Mouse (Mus musculus) lung, postnatal 14 days (tissue): ENCODE measurements around the gene Tead2.

Experiments used
- DNase-seq: peaks from one replicate; pipeline ENCODE4 v3.0.0; 2021

Gene Tead2

GRCm38 (mm10) chr7:45192585-45193310 lies 22.8 kb upstream of the Tead2 start:
- no peak for DNase-seq

DNA sequence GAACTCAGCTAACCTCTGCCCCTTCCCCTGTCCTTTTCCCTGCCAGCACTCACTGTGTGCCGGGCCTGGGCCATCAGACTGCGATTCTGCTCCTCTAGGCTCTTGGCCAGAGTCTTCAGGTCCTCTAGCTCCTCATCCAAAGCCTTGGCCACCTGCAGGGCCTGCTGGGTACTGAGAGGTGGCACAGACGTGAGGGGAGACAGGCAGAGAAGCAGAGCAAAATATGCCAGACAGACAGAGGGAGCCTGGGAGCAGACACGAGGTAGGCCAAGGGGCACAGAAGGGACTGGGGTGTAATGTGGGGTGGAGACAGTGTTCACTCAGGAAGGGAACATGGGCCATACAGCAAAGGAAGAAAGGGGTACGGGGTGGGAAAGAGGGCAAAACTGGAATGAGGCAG lies 22.1 kb upstream of the Tead2 start:
- no peak for DNase-seq

DNA sequence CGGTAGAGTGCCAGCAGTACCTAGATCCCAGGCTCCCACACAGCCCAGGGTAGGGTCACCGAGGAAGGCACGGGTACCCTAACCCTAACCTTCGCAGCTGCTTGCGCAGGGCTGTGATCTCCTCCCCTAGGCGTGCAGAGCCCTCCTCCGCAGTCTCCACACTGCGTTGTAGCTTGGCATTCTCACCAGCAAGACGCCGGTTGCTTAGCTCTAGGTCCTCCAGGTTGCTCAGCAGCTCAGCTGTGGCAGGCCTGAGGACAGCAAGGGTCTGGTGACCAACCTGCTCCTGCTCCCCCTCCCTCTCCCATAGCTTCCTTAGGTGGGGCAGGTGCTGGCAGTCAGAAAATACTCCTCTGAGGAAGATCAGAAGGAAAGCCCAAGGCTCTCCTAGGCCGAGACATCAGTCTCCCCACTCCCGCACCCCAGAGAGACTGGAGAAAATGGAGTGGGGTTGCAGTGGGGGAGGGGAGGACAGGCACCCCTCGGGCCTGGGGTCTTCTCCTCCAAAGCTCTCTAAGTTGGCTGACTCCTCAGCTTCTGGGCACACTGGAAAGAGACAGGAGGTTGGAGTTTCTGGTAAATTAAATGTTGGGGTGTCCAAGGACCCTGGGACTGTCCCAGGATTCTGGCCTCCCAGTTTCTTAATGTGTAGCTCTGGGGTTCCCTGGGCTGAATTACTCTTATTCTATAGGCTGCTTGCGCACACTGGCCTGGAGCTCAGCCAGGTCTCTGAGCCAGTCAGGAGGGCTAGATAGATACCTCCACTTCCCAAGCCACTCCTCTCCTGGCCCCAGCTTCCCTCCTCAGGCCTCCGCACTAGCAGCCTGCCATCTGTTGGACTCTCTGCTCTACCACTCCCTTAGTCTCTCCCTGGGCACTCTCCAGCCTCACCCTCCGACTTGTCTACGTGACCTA lies 21.4 kb upstream of the Tead2 start:
- no peak for DNase-seq

DNA sequence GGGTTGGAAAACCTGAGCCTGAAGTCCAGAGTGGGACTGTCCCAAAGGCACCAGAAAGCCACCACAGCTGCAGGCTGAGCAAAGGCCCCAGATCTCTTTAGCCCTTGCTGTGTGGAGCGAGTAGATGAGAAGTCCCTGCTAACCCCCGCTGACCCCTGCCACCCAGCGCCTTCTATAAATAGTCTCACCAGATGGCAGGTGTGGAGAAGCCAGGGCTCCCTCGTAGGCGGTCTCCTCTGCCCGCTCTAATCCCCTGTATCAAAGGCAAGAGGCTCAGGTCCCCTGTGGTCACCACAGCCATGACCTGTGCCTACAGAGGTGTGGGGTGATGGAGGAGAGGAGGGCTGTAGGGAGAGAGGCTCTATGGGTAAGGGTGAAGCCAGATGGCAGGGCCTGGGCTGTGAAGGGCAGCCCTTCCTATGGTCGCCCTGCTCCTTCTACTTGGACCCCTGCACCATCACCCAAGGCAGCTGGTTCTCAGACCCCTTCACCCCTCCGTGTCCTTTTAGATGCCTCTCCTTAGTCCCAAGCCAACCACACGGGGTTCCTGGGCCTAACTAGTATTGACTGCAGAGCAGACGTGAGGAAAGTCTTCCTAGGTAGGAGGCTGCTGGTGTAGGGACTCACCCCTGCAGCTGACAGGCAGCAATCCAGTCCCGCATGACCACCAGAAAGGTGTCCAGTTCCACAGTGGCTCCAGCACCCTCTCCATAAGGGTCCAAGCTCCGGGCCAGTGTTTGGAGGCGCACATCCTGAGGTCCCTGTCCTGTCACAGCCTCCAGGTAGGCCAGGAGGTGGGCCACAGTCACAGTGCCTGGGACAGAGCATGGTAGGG lies 20.0 kb upstream of the Tead2 start:
- DNase-seq = no peak

DNA sequence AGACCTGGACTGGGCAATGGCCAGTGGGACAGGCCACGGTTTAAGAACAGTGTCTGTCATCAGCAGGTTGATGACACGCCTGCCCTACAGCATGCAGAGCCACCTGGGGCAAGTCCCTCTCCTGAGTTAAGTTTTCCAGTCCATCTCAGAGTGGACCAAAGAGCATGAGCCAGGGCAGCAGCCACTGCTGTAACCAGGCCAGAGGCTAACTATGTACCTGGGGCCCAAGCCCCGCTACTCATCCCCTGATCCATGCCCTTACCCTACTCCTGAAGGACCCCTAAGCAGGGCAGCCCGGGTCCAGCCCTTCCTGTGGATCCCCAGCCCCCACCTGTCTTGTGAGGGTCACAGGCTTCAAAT lies 19.4 kb upstream of the Tead2 start:
- no peak for DNase-seq

- DNase-seq = no peak
These were observed 18.6 kb upstream of the Tead2 start for GRCm38 (mm10) chr7:45196994-45197393.

DNA sequence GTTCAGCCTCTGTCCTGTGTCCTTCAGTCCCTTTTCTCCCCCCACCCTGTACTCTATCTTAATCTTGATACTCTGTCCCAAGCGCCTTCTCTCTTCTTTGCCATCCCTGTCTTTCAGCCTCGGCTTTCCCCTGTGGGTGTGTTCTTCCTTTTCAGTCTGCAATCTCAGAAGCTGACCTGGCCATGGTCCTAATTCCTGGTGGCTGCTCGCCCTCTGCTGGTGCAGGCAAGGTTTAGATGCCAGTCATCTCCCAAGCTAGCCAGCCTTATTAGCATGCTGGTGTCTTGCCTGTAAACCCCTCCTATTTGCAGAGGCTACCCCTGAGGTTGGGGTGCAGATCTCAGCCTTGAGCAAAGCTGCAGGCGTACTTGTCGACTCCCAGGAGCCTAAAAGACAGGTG lies 17.1 kb upstream of the Tead2 start:
- peak; percentile 80 for DNase-seq

DNA sequence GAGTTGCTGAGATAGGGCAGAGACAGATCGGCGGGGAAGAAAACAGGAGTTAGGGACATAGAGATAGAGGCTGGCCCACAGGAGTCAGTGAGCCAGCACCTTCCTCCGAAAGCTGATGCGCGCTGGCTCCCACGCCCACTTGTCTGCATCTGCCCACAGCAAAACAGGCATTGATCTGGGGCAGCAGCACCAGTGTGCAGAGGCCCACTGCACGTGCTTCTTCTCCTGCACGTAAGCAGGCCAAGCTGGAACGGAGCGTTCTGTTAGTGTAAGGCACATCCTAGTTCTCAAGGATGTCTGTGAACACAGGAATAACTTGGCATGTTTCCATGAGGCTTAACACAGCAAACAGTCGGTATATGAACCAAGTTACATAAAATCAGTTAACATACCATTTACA lies 16.6 kb upstream of the Tead2 start:
- no peak for DNase-seq

DNA sequence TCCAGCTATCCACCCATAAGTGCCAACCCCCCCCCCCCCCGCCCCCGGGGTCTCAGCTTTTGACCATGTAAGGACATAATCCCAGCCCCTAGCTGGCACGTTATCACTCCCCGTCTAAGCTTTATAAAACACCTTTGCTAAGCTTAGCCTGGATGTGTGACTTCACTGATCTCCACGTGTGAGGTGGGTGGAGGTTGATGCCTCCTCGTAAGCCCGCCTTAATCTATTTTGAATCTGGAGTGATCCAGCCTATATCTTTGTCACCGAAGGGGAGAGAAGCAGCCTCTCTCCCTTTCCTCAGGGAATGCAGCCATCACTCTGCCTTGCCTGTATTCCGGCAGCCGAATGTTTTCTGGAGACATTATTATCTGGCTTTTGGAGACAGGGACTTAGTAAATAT lies 12.9 kb upstream of the Tead2 start:
- DNase-seq = no peak

DNA sequence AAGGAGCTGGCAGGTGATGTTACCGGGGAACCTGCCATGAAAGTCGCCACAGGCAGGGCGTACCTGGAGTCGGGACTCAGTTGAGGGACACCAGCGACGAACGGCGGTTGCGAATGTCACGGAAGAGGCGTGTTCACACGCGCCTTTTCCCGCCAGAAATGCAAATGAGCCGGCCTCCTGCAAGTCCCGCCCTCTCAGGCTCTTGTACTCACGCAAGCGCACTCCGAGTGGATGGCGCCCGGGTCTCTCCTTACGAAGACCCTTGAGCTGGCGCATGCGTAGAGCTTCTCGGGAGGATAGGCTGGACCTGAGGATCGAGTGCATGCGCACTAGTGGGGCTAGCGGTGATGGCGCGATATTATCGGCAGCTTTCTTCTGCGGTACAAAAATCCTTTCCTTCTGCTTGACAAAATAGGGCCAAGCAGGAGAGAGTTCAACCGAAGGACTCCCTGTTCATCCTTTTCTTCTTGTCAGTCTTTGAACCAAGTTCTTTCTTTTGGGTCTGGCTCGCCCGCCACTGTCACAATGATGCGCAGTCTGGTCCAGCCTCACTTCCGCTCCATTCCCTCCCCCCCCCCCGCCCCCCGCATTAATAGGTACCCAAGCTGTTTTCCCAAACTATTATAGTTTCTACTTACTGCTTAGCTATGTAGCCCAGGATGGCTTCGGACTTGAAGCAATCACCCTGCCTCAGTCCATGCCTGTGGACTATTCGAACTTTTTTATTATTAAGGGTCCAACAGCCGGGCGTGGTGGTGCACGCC lies 11.0 kb upstream of the Tead2 start, which contains the start of gene Ccdc155:
Gene Ccdc155, minus strand, starts transcription at position 513 of the 764 bp plus-strand sequence.
- peak; percentile 93 for DNase-seq

DNA sequence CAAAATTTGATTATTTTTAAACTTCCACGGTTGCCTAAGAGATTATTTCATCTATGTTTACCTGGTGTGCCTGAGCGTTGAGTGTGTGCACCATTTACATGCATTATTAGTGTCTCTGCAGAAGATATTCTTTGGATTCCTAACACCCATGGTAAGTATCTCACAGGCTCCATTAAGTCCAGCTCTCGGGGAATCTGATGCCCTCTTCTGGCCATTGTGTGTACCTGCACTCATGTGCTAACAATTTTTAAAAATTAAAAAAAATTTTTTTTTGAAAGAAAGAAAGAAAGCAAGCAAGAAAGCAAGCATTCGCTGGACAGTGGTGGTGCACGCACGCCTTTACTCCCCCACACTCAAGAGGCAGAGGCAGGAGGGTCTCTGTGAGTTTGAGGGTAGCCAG lies 7.3 kb upstream of the Tead2 start:
- DNase-seq = no peak

GRCm38 (mm10) chr7:45211070-45211469 lies 4.5 kb upstream of the Tead2 start:
- DNase-seq = no peak

DNA sequence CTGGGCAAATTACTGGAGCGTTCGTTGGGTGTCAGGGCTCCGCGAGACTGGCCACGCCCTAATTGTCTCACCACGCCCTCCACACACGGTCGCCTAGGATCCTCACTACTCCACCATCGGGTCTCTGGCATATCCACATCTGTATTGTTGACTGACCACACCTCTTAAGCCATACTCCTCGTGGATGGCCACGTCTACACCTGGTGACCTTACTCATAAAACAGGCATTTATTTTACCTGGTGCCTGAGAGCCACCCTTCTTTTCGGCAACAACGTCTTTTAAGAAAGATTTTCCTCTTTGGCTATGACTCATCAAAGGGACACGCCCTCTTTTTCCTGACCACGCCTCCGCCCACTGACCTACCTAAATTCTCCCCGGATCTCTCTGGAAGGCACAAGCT lies 3.7 kb upstream of the Tead2 start, which contains the start of gene Dkkl1:
Gene Dkkl1, minus strand, starts transcription at position 297 of the 401 bp plus-strand sequence.
- DNase-seq = no peak

DNA sequence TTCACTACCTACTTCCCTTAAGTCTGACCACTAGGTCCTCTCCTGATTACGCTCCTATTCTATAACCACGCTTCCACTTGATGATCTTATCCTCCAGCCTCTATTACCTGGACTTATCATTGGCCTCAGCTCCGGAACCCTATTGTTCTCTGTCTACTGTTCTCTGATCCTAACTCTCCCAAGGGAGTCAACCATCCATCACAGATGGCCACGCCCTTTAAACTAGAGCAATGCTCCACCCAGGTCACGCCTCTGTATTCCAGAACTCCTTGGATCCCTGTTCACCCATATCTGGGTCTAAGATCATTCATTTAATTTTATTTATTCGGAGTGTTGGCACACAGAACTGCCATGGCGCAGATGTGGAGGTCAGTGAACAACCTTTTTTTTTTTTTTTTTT lies 3.2 kb upstream of the Tead2 start:
- no peak for DNase-seq

DNA sequence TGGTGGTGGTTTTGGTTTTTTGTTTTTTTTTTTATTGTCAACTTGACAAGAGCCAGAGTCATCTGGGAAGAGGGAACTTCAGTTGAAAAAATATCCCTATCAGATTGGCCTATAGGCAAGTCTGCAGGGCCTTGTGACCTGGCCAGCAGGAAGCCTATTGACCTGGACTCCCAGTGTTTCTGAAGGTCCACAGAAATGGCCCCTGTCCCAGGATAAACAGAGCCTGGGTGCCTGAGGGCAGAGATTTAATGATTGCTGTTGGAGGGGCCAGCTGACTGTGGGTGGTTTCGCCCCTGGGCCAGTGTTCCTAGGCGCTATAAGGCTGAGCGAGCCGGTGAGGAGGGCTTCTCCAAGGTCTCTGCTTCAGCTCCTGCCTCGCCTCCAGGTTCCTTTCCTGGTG lies 1.8 kb upstream of the Tead2 start:
- no peak for DNase-seq

- peak; percentile 83 for DNase-seq
These were observed 1.1 kb downstream of the Tead2 start for GRCm38 (mm10) chr7:45216442-45217183.

DNA sequence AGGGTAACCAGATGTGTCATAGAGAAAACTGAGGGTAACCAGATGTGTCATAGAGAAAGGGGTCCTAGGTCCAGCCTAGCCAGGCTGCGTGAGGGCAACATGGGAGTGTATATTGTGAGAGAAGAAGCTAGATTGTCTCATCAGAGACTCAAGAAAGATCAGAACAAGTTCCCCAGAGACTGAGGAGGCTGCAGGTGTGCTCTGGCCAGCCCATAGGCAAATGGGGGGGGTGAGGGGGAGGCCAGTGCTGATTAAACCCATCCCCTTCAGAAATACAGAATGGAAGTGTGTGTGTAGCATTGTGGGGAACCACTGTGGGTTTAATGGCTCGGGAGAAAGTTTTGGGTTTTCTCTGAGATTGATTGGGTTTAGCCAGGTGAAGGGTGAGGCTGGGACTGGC lies 6.1 kb downstream of the Tead2 start:
- DNase-seq = no peak

- no peak for DNase-seq
These were observed 9.3 kb downstream of the Tead2 start for GRCm38 (mm10) chr7:45224826-45225225.

DNA sequence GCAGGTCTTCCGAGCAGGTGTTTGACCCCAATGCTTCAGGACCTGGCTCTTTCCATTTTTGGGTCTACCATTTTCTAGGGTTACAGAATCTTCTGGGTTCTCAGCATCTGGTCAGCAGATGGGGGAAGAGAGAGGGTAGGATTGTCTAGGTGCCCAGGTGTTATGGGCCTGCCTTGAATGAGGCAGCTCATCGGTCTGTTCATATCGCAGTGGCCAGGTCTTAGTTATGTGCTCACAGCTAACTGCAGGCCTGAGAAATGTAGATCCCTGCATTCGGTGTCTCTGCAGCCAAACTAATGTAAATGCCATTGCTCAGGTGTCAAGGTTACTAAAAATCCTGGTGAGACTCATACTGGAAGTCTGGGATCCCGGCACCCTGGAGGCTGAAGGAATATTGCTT lies 10.9 kb downstream of the Tead2 start:
- DNase-seq = no peak

- DNase-seq = no peak
These were observed 13.0 kb downstream of the Tead2 start for GRCm38 (mm10) chr7:45228548-45228947.

DNA sequence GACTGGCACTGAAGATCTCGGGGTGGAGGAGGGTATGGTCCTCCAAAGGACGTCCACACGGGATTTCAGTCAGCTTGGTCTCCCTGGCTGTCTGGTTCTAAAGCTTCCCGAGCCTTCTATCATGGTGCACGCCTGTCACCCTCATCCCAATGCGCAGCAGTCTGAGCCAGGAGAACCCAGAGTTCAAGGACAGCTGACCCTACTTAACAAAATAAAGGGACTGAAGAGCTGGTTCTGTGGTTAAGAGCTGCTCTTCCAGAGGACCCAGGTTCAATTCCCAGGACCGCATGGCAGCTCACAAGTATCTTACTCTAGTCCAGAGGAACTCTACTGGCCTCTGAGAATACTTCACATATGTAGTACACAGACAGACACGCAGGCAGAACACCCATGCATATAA lies 13.5 kb downstream of the Tead2 start:
- no peak for DNase-seq
